Mouse (Mus musculus) erythroblast, embryonic 14.5 days (primary cell): Measurements from ENCODE around the gene Glt28d2. TPM values are rescaled to one million over a fixed set of nuclear protein-coding genes. Genes with fewer than 3 reads are reported as not detected.

Experiments used
- H3K27me3 ChIP-seq: 2 replicates; pipeline ENCODE4 v1.6.1; 2012; ENCODE audit warnings: inconsistent platforms; ENCODE audit not compliant: control insufficient read depth
- H3K36me3 ChIP-seq: 2 replicates; pipeline ENCODE4 v1.6.1; 2012; ENCODE audit warnings: mild to moderate bottlenecking, inconsistent platforms; ENCODE audit not compliant: control insufficient read depth
- H3K4me1 ChIP-seq: 2 replicates; pipeline ENCODE4 v1.6.1; 2012; ENCODE audit warnings: inconsistent platforms; ENCODE audit not compliant: control insufficient read depth
- H3K4me3 ChIP-seq: replicated peaks from 2 replicates; pipeline ENCODE3; 2012; ENCODE audit warnings: moderate library complexity, mild to moderate bottlenecking, inconsistent platforms
- H3K9me3 ChIP-seq: 2 replicates; pipeline ENCODE4 v1.6.1; 2012; ENCODE audit warnings: low read length, inconsistent platforms, mixed read lengths; ENCODE audit not compliant: control insufficient read depth
- GATA1 ChIP-seq: IDR thresholded peaks from 2 replicates; pipeline ENCODE4 v1.6.1; 2012; ENCODE audit warnings: low read length, inconsistent platforms, mixed read lengths
- TAL1 ChIP-seq: IDR thresholded peaks from 3 replicates; pipeline ENCODE4 v1.6.1; 2012; ENCODE audit warnings: low read length, inconsistent platforms, mixed read lengths
- polyA plus RNA-seq: library from polyadenylated mRNA; stranded (reverse); fragments of >175 nt; gene quantifications from 2 replicates; pipeline ENCODE4 v1.2.3, GENCODE M21; 2012

Gene Glt28d2
- polyA plus RNA-seq, 1 experiment = 0.01 TPM

DNA sequence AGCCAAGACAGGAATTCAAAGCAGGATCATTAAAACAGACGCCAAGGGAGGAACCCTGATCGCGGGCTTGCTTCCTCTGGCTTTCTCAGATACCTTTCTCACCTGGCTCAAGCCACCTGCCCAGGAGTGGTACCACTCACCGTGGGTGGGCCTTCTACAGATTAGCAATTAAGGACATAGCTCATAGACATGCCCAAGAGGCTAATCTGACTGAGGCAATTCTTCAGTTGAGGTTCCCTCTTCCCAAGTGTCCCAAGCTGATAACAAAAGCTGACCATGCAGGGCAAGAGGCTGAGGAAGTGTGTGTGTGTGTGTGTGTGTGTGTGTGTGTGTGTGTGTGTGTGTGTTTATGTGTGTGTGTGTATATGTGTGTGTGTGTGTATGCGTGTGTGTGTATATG, 31.4 kb downstream of the Glt28d2 start:
- TF ChIP-seq GATA1 = no peak
- no peak; the same call in 2 of the 3 replicates for TF ChIP-seq TAL1
- Histone ChIP-seq H3K36me3 (no peaks in the 10 kb centered on the region), H3K9me3 (no peaks in the 10 kb centered on the region), H3K4me1 (peaks cover 39% of the 10 kb centered on the region), H3K4me3 (no peak overlapping the region), H3K27me3 (no peaks in the 10 kb centered on the region)

DNA sequence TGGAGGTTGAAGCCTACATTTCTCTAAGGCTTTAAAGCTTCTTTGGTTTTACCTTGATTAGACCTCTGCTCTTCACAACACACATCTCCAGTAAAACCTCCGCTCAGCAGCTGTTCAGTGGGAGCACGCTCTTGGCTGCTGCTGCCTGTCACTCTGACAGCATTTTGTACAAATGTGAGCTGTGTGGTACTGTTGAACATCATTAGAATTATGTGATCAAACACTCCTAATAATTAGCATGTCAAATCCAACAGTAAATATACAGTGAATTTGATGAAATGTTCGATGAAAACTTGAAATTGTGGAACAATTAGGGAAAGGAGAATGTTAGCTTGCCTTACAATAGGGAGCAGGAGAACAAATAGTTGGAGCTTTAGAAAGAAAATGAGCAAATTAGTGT, 32.3 kb downstream of the Glt28d2 start:
- Histone ChIP-seq H3K36me3 (no peaks in the 10 kb centered on the region), H3K9me3 (no peaks in the 10 kb centered on the region), H3K4me1 (peaks cover 39% of the 10 kb centered on the region), H3K27me3 (no peaks in the 10 kb centered on the region), H3K4me3 (no peak overlapping the region)
- no peak for TF ChIP-seq GATA1
- no peak for TF ChIP-seq TAL1

DNA sequence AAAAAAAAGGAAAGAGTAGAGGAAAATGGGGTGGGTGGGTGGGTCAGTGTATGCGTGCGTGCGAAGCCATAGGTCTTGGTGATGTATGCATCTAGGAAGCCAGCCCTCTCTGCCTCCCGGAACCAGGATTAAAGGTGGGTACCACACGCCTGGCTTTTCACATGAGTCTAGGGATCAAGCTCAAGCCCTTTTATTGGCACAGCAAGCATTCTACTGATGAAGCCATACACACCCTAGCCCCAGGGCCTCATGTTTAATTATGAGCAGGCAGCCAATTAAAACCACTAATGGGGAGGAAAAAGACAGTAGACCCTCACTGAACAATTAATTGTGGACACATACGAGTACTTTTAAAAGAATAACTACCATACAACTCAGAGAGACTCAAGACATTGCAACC, 33.2 kb downstream of the Glt28d2 start:
- Histone ChIP-seq H3K27me3 (no peaks in the 10 kb centered on the region), H3K4me1 (peaks cover 39% of the 10 kb centered on the region), H3K36me3 (no peaks in the 10 kb centered on the region), H3K4me3 (no peak overlapping the region), H3K9me3 (no peaks in the 10 kb centered on the region)
- TF ChIP-seq TAL1 = no peak
- TF ChIP-seq GATA1 = no peak

DNA sequence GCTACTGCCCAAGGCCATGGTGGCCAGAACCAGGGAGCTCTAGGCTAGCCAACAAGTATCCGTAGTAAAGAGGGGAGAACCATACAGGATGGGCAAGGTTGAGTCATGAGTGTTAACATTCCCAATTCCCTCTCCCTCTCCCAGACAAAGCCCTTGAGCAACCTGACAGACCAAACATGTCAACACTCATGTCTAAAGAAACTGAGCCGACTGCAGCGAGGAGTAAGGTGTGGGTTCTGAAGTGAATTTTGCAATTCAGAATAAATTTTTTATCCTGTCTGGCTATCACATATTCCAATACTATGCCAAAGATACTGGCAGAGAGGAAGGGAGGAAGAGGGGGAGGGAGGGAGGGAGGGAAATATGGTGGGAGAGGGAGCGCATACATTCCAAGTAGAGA, 33.6 kb downstream of the Glt28d2 start:
- no peak for TF ChIP-seq GATA1
- TF ChIP-seq TAL1 = no peak
- H3K9me3 ChIP-seq = no peaks in the 10 kb centered on the region
- no peaks in the 10 kb centered on the region for H3K36me3 ChIP-seq
- no peak overlapping the region for H3K4me3 ChIP-seq
- H3K27me3 ChIP-seq = no peaks in the 10 kb centered on the region
- peaks cover 39% of the 10 kb centered on the region for H3K4me1 ChIP-seq

DNA sequence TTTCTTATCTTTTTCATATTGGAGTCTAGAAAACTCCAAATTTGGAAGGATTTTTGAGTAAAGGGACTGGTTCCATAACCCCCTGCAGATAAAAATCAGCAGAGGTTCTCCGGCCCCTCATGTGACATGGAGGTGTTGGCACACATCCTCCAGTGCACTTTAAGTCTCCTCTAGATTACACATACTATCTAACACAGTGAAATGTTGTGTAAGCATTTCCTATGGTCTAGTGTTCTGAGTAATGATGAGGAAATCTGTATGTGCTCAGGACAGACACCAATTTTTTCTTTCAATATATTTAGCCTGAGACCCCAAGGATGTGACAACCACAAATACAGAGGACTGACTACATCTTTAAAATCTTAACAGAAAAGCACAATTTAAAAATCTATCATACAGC, 37.2 kb downstream of the Glt28d2 start:
- TF ChIP-seq GATA1 = no peak
- TF ChIP-seq TAL1 = no peak
- H3K4me3 ChIP-seq = no peak overlapping the region
- peaks cover 5% of the 10 kb centered on the region for H3K4me1 ChIP-seq
- H3K27me3 ChIP-seq = no peaks in the 10 kb centered on the region
- no peaks in the 10 kb centered on the region for H3K36me3 ChIP-seq
- H3K9me3 ChIP-seq = no peaks in the 10 kb centered on the region

DNA sequence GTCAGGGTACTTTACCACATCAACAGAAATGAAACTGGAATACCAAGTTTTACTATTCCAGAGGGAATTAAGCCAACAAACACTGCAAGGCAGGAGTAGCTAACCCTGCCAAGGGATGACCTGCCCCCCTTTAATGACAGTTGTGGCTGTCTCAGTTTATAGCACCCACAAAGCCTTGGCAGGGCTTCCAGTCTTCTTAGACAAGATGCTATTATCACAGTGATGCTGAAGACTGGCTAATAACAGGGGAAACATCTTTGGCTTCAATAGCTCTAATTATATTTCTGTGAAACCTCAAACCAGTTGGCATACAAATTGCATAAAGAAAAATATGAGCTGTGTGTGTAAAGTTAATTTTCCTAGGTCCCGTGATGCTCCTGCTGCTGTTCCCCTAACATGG, 41.0 kb downstream of the Glt28d2 start:
- Histone ChIP-seq H3K36me3 (no peaks in the 10 kb centered on the region), H3K27me3 (no peaks in the 10 kb centered on the region), H3K4me3 (no peak overlapping the region), H3K4me1 (no peaks in the 10 kb centered on the region), H3K9me3 (no peaks in the 10 kb centered on the region)
- TF ChIP-seq TAL1 = no peak
- no peak for TF ChIP-seq GATA1

DNA sequence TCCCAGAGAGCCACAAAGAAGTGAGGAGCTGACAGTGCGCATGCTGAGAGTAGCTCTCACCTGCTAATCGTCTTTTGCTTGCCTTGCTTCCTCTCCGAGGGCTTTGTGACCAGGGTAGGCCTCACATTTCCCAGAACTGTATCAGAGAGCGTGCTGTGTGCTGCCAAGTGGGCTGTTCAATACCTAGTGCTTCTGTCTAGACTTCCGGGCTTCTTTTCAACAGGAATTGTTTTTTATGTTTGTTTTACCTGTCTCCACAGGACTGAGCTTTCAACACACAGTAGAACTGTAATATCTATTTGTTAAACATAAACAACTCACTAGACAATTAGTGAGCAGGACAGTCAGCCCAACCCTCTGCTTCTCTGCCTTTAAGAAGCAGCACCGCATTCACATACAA, 42.0 kb downstream of the Glt28d2 start:
- H3K4me1 ChIP-seq = no peaks in the 10 kb centered on the region

DNA sequence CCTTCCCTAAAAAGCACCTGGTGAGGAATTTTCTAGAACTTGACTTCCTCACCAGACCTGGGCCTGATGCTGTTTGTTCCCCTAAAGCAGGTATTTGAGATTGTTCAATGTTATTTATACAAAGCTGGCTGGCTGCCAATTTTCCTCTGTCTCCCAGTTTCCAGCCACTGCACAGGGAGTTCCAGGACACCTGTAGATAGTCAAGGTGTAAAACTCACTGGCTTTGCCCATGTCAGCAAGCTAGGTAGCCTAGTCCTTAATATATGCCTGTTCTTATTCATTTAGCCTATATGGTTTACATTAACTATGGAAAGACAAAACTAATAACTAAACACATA, 44.5 kb downstream of the Glt28d2 start:
- H3K27me3 ChIP-seq = no peaks in the 10 kb centered on the region
- H3K4me3 ChIP-seq = no peak overlapping the region
- no peaks in the 10 kb centered on the region for H3K9me3 ChIP-seq
- H3K4me1 ChIP-seq = no peaks in the 10 kb centered on the region
- no peaks in the 10 kb centered on the region for H3K36me3 ChIP-seq
- TF ChIP-seq TAL1 (no peak), GATA1 (no peak)

More for the DNA sequence above, 42.0 kb downstream of the Glt28d2 start:
- TF ChIP-seq GATA1 (no peak), TAL1 (no peak)
- Histone ChIP-seq H3K4me3 (no peak overlapping the region), H3K9me3 (no peaks in the 10 kb centered on the region), H3K27me3 (no peaks in the 10 kb centered on the region), H3K36me3 (no peaks in the 10 kb centered on the region)

DNA sequence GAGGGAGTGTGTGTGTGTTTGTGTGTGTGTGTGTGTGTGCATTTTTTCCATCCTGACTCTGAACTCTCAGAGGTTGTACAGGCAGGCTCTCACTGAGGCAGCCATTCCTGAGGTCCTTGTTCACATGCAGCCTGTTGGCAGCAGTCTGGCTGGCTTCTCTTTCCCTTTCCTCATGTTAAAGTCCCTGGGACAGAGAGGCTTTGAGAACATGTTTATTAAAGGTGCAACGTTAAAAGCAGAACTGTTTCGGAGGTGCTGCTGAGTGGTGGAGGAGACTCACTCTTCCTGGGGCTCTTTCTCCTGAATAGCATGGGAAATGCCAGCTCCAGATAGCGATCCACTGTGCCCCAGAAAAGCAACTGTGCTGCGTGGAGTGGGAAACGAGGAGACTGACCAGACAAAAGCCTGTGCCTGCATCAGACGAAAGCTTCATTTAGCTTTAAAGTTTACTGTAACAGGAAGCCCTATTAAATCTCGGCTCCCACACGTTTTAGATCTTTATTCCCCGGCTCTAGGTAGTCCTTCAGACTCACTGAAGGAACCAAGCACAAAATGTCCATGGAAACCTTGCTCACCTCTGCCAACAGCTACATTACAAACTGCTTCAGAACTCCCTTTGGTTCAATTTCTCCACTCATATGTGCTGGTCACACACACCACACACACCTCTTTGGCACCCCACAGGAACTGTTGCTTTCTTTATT, 45.0 kb downstream of the Glt28d2 start:
- Histone ChIP-seq H3K27me3 (no peaks in the 10 kb centered on the region), H3K4me1 (no peaks in the 10 kb centered on the region), H3K9me3 (no peaks in the 10 kb centered on the region), H3K36me3 (no peaks in the 10 kb centered on the region), H3K4me3 (no peak overlapping the region)
- TF ChIP-seq GATA1 (no peak), TAL1 (no peak)

DNA sequence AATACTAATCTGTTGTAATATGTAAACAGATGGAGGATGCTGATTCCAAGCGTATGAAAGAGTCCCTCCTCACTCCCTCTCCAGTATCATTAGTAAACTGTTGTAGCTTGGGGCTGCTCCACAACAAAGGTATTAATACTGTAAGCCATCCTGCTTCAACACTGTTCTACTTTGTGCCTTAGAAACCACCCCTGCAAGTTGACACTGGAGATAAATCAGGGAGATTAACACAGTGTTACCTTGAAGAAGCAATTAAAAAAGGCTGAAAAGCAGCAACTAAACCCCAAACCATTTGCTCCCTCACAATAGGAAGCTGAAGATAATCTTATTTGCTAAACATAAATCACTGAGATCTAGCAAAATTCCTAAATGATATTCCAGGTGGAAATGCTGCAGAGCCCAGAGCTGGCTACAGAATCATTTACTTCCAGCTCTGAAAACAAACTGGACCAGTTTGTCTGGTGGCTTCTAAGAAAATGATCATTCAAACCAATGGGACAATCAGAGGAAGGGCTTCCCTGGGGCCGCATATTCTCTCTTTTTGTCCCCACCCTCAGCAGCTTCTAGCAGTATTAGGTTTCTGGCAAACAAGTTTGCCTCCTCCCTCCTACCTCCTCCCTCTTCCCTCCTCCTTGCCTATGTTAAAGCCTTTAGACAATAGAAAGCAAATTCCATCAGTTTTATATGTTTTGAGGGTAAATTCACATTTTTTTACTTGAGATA, 45.7 kb downstream of the Glt28d2 start:
- H3K9me3 ChIP-seq = no peaks in the 10 kb centered on the region
- H3K27me3 ChIP-seq = no peaks in the 10 kb centered on the region
- no peaks in the 10 kb centered on the region for H3K36me3 ChIP-seq
- TF ChIP-seq GATA1 = no peak
- TF ChIP-seq TAL1 = no peak
- H3K4me3 ChIP-seq = no peak overlapping the region
- no peaks in the 10 kb centered on the region for H3K4me1 ChIP-seq
